Mouse (Mus musculus) T-helper 2 cell (primary cell): Measurements from ENCODE around the gene Apoe.

ENCODE experiments used
- in situ Hi-C: fragments of 300-600 bp; cut with MboI, MseI; formaldehyde crosslinking; loops from one replicate; pipeline ENCODE4 v1.15.1; 2025; ENCODE audit warnings: high pct_unique_total_duplicates

Gene Apoe

GRCm38 (mm10) chr7:19698907-19699826 lies at the start of gene Apoe:
Gene Apoe, minus strand, starts transcription at chr7:19699188.
- in situ Hi-C loops, result no loop called here

DNA sequence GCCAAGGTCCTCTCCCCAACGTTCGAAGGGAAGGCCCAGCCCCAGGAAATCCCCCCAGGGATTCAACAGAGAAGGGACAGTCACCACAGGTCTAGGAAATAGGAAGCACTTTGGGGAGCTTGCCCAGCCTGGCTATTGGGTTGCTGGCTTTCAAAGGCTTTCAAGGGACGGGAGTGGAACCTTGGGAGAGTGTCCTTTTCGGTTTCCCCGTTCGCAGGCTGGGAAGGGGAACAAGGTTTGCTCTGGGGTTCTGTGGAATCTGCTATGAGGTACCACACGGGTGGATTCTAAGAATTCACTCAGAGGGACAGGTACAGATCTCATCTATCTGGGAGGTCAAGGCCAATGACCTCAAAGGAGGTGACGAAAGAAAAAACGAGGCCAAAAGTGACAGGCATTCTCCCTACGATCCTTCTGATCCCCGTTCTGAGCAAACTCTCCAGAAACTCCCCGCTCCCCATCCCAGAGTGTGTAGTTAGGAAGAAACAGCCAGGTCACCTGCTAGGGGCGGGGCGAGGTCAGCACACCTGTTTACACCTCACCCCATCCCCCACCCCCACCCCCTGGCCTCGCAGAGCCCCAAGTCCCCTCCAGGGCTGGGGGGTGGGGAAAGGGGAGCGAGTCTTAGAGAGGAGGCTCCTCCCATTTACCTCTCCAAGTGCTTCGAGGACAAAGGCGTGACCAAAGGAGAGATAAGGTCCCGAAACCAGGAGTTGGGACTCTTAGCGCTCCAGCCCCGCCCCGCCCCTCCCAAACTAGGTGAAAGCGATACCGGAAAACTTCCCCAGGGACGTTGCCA lies 48.6 kb upstream of the Apoe start:
- in situ Hi-C loops, result no loop called here

DNA sequence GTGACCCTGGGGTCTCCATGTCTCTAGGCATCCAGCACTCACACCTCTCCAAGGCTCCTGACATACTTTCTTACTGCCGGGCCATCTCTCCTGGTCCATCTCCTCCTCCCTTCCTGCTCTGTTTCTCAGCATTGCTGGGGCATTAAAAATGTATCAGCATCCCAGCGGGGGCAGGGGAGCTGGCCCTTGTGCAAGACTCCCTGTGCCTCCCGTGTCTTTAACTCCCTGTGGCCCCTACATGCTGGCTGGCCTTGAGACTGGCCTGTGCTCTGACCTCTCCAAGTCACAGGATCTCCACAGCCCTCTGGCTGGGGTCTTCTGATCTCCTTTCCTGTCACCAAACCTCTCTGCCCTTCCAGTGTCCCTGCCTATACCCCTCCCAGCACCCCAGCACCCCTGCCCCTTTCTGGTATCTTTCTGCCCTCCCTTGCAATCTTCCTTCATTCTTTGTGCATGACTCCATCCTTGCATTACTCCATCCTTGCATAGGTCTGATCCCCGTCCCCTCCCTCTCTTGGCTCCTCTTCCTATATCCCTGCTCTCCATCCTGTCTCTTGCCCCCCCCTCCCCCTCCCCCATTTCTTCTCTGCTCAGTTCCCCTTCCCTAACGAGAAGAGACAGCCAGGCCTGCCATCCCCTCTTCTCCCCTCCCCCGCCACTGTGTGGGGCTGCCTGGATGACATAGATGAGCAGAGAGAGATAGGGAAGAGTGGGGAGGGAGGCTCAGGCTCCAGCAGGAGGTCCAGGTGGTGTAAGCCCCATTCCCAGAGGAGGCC lies 47.6 kb upstream of the Apoe start:
- in situ Hi-C loops, result no loop called here

- in situ Hi-C loops, result no loop called here
Observed at GRCm38 (mm10) chr7:19745971-19746370, 47.0 kb upstream of the Apoe start.

- in situ Hi-C loops, result no loop called here
Observed at GRCm38 (mm10) chr7:19744590-19745385, 45.8 kb upstream of the Apoe start.

GRCm38 (mm10) chr7:19743791-19744190 lies 44.8 kb upstream of the Apoe start:
- in situ Hi-C loops, result no loop called here

- in situ Hi-C loops, result no loop called here
Observed at GRCm38 (mm10) chr7:19742468-19742867, 43.5 kb upstream of the Apoe start.

DNA sequence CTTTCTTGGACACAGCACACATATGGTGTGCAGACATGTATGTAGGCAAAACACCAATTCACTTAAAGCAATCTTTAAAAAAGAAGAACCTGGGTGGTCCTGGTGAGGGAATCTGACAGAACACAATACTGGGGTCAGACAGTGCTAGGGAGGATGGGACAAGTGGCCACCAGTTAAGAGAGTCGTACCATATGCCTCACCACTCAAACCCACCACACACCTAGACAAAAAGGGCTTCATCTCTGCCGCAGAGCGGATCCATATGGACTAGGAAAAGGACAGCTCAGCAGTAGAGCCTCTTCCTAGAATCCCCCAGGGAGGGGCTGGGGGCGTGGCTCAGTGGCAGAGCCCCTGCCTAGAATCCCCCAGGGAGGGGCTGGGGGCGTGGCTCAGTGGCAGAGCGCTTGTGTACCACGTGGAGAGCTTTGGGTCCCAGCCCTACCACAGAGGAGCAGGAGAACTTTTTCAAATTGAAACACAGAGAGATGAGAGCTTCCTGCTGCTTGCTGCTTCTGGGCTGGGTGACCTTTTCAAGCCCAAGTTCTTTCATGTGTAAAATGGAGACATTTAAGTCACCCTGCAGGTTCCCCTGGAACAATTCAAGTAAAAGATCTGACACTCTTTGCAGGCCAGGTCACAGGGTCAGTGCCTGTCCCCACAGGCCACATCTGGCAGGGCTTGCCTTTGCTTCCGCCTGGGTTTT lies 42.5 kb upstream of the Apoe start:
- in situ Hi-C loops, result no loop called here

DNA sequence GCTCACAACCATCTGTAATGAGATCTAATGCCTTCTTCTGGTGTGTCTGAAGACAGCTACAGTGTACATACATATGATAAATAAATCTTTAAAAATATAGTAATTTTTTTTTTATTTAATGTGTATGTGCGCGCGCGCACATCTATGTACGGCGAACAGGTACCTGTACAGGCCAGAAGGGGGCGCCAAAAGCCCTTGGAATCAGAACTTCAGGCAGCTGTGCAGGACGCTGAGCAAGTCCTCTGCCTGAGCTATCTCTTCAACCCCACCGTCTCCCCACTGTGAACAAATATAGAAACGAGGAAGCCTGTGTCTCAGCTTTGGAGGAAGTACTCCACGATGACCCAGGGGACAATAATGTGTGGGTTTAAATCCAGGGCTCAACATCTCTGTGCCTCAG lies 41.3 kb upstream of the Apoe start:
- in situ Hi-C loops, result no loop called here

GRCm38 (mm10) chr7:19738771-19739170 lies 39.8 kb upstream of the Apoe start:
- in situ Hi-C loops, result no loop called here

DNA sequence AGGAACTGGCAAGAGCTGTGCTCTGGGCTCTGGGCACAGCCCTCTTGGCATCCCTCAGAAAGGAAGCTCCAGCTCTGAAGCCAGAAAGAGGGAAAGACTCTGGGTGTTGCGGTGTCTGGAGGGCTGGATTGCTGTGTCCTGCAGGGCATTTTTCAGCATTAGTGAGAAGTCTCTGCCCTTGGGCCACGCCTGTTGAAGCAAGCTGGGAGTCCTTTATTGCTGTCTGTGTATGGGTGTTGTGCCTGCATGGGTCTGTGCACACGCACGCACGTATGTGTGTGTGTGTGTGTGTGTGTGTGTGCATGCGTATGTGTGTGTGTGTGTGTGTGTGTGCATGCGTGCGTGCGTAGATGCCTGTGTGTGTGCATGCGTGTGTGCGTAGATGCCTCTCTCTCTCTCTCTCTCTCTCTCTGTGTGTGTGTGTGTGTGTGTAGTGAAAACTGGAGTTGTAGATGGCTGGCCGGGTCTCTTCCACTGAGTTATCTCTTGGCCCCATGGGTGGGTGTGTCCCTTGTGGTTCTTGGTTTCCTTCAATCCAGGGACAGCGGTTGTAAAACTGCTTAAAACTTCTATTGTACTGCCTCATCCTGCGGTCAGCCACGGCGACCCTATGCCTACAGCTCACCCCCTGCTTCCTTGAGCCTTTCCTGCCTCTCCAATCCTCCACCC lies 37.5 kb upstream of the Apoe start:
- in situ Hi-C loops, result no loop called here

GRCm38 (mm10) chr7:19734178-19734666 lies 35.2 kb upstream of the Apoe start:
- in situ Hi-C loops, result no loop called here

DNA sequence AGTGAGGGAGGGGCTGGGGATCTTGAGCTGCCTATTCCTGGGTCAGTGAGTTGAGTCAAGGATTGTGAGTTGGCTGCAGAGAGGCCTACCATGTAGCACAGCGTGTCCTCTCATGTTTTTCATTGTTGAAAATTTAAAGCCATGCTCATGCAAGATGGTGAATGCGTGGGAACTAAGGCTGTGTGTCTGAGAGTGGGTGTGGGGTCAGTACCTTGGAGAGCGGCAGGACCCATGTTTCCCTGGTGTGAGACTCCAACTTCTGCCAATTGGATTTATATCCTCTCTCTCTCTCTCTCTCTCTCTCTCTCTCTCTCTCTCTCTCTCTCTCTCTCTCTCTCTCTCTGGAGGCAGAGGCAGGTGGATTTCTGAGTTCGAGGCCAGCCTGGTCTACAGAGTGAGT lies 27.6 kb upstream of the Apoe start:
- in situ Hi-C loops, result no loop called here

GRCm38 (mm10) chr7:19724167-19724566 lies 25.2 kb upstream of the Apoe start:
- in situ Hi-C loops, result no loop called here

- in situ Hi-C loops, result no loop called here
Observed at GRCm38 (mm10) chr7:19722754-19723195, 23.8 kb upstream of the Apoe start.

GRCm38 (mm10) chr7:19719200-19719599 lies 20.2 kb upstream of the Apoe start:
- in situ Hi-C loops, result no loop called here

- in situ Hi-C loops, result no loop called here
Observed at GRCm38 (mm10) chr7:19718297-19718952, 19.4 kb upstream of the Apoe start.

GRCm38 (mm10) chr7:19717346-19717745 lies 18.4 kb upstream of the Apoe start:
- in situ Hi-C loops, result no loop called here

DNA sequence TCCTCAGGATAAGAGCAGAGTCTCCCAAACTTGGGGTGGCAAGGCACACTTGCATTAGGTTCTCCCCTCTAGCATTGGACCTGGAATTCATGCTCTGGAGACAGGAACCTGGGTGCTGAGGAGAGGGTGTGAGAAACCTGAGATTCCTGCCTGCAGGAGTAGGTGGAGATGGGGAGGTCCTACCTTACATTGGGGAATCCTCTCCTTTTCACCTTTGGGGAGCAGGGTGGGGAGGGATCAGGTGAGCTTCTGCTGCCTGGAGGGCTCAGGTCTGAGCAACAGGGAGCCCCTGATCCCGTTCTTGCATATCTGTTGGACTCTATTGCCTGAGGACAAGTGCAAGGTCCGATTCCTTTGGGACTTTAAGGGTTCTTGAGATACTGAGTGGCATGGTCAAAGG lies 17.8 kb upstream of the Apoe start:
- in situ Hi-C loops, result no loop called here
